Mouse (Mus musculus) retina, postnatal 1 day (tissue): ENCODE data around the gene Ppp4r1.
A peak's percentile ranks its signal among the peaks of the same experiment; 100 is the strongest.

Experiments used
- DNase-seq: peaks from one replicate; pipeline ENCODE4 v3.0.0-alpha.2; 2012

Ppp4r1 gene

GRCm38 (mm10) chr17:65773617-65774016 lies 8.8 kb upstream of the Ppp4r1 start:
- no peak for DNase-seq

GRCm38 (mm10) chr17:65774439-65774838 lies 7.9 kb upstream of the Ppp4r1 start:
- DNase-seq = no peak

DNA sequence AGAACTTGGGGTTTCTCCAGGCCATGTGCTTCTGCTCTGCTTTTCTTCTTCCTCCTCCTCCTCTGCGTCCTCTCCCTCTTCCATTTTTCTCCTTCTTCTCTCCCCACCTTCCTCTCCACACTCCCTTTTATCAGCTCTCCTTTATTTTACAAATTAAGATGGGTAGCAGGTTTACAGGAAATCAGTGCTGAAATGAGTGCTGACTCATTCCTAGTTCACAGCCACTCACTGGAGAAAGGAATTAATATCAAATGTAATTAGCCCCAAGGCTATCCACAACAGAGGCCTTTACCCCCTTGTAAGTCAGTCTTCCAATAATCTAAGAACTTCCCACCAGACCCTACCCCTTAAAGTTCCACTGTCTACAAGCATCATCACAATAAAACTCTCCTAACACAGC lies 6.1 kb upstream of the Ppp4r1 start:
- DNase-seq = no peak

- no peak for DNase-seq
Observed at GRCm38 (mm10) chr17:65777461-65777860, 4.9 kb upstream of the Ppp4r1 start.

GRCm38 (mm10) chr17:65780970-65781369 lies 1.4 kb upstream of the Ppp4r1 start:
- DNase-seq = no peak

DNA sequence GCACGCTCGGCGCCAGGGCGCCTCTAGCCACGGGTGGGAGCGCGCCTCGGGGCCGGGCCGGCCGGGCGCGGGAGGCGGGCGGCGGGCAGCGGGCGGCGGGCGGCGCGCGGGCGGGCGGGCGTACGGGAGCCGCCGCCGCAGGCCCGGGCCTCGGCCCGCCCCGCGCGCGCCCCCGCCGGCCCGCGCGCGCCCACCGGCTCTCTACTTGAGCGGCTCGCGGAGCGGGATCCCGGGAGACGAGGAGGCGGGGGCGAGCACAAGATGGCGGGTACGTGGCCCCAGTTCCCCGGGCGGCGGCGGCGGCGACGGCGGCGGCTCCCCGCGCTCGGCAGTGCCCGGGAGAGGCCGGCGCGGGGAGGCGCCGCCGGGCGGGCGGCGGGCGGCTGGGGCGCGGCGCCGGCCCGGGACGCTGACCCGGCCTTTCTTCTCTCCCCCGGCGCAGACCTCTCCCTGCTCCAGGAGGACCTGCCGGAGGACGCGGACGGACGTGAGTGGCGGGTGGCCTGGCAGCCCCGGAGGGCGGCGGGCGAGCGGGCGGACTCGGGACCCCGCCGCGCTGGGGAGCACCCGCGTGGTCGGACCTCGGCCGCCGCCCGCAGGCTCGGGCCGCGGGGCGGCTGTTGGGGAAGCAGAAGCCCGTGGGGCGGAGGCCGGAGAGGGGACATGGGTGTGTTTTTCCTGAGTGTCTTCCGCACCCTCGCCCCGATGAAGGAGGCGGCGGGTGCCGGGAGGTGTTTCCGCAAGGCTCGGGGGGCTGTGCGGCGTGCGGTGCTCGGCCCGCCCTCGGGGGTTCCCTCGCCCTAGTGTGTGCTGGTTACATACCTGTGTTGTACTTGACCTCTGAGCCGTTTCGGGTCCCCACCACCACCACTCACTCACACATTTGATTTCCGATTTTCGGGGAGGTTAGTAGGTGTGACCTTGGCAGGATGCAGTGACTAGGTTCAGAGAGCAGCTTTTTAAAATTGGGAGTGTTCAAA lies 1.1 kb downstream of the Ppp4r1 start:
- peak; percentile 80 for DNase-seq

GRCm38 (mm10) chr17:65784610-65785140 lies 2.3 kb downstream of the Ppp4r1 start:
- DNase-seq = no peak

DNA sequence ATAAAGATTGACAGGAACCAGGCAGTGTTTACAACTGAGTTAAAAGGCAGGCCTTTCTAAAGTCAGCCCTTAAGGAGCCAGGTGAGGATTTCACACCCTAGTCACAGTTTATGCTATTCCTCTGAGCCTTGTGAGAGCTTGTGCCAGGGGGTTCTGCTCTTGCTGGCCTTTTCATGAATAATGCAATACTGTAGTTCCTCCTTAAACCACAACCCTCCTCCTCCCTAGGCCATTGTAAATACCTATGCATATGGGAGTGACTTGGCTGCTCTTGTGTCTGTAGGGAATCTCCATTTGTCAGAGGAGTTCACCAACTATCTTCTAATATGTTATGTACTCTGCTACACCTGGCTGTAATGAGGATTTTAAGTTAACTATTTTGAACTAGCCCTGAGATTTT lies 3.3 kb downstream of the Ppp4r1 start:
- DNase-seq = no peak

GRCm38 (mm10) chr17:65786225-65786624 lies 3.9 kb downstream of the Ppp4r1 start:
- DNase-seq = no peak

- no peak for DNase-seq
Observed at GRCm38 (mm10) chr17:65787261-65787660, 4.9 kb downstream of the Ppp4r1 start.

- DNase-seq = no peak
Observed at GRCm38 (mm10) chr17:65788542-65789291, 6.3 kb downstream of the Ppp4r1 start.

- DNase-seq = no peak
Observed at GRCm38 (mm10) chr17:65789576-65789975, 7.2 kb downstream of the Ppp4r1 start.

- no peak for DNase-seq
Observed at GRCm38 (mm10) chr17:65791161-65791560, 8.8 kb downstream of the Ppp4r1 start.

GRCm38 (mm10) chr17:65793307-65793930 lies 11.0 kb downstream of the Ppp4r1 start:
- no peak for DNase-seq

DNA sequence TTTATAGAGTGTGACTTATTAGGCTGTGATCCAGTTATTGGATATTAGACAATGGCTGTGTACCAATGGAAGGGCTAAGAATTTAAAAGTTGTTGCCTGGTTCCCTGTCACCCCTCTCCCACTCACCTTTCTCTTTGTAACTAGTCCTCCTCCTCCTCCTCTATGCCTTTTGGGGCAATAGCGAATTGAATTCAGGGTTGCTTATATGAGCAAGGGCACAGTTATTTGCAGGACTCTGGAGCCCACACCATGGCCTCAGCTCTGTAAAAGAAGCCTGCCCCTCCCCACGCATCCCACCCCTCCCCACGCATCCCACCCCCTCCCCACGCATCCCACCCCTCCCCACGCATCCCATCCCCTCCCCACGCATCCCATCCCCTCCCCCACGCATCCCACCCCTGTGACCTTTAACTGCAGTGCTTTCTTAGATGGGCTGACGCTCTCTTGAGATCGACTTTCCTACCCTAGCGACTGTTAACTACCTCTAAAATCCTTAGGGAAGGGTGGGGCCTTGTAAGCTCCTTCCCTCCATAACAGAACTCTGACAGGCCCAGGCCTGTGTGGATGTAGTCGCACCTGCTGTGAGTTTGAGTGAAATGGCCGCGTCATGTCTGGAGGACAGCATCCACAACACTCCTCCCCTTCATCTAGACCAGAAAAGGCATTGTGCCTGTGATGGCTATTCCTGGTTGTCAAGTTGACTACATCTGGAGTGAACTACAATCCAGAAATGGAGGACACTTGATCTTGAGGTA lies 11.9 kb downstream of the Ppp4r1 start:
- no peak for DNase-seq

DNA sequence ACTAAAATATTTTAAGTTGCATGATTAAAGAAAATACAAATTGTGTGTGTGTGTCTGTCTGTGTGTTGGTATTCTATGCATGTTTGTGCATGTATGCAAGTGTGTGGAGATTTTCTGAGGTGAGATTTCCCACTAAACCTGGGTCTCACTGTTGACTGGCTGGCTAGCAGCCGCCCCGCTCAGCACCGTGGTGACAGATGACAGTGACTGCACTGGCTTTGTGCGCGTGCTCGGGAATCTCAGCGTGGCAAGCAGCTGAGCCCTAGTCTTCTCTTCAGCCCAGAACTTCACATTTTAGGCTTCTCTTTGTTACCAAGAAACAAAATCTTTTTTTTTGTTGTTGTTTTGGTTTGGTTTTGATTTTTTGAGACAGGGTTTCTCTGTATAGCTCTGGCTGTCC lies 13.7 kb downstream of the Ppp4r1 start:
- DNase-seq = no peak

GRCm38 (mm10) chr17:65798446-65798845 lies 16.1 kb downstream of the Ppp4r1 start:
- no peak for DNase-seq

DNA sequence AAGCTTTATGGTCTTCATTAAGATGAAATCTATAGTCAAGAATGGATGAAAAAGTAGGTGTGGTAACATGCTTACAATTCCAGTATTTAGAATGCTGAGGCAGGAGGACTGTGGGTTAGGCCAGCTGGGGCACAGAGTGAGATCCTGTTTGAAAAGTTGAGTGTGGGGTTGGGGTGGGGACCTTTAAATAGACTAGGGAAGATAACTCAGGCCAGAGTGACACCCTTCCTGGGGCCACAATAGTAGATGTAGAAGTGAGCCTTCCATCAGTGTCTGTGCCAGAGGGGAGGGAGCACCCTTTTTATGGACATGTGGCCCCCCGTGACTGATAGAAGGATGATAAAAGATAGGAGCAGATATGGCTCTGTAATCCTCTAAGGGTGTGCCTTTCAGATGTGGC lies 17.0 kb downstream of the Ppp4r1 start:
- DNase-seq = no peak

GRCm38 (mm10) chr17:65800451-65800850 lies 18.1 kb downstream of the Ppp4r1 start:
- DNase-seq = no peak

- DNase-seq = no peak
Observed at GRCm38 (mm10) chr17:65802026-65802425, 19.7 kb downstream of the Ppp4r1 start.

GRCm38 (mm10) chr17:65805966-65806365 lies 23.6 kb downstream of the Ppp4r1 start:
- no peak for DNase-seq

GRCm38 (mm10) chr17:65806416-65806815 lies 24.0 kb downstream of the Ppp4r1 start:
- no peak for DNase-seq
